Mouse (Mus musculus) fibroblast of lung, adult 2 months (primary cell): ENCODE measurements at regions not wholly inside any gene's neighbourhood (a gene's known extent, or its start where the extent isn't known, plus 50 kb on each side); places are given as distances from the start of the nearest gene placed in this dataset.

Experiments used
- DNase-seq: peaks from one replicate; pipeline ENCODE4 v3.0.0-alpha.2; 2011; ENCODE audit warnings: low read depth

- no peak for DNase-seq
Measured at GRCm38 (mm10) chr15:61408621-61409020, 485.8 kb upstream of the A1bg start.

GRCm38 (mm10) chr15:61400720-61401119 is 477.9 kb upstream of the A1bg start:
- DNase-seq, result no peak

GRCm38 (mm10) chr15:61399971-61400370 is 477.2 kb upstream of the A1bg start:
- DNase-seq, result no peak

GRCm38 (mm10) chr15:61398829-61399228 is 476.0 kb upstream of the A1bg start:
- no peak for DNase-seq

DNA sequence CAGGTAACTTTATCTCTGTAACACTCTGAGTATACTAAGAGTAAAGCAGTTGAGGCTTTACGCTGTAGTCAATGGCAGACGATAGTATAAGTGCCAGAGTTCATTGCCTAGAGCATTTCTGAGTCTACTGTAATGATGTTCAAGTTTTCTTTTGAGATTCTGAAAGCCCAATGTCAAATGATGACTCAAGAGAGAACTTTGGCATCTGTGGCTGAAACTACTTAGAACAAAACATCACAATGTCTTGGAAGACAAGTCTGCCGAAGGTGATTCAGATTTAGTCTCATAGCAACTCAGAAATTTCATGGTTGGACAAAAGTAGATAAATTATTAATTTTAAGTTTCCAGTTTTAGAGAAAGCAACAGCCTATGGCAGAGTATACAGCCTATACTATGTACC is 474.2 kb upstream of the A1bg start:
- no peak for DNase-seq

GRCm38 (mm10) chr15:61395296-61395826 is 472.5 kb upstream of the A1bg start:
- DNase-seq, result no peak

GRCm38 (mm10) chr15:61380666-61381065 is 457.9 kb upstream of the A1bg start:
- DNase-seq, result no peak

GRCm38 (mm10) chr15:61366276-61366675 is 443.5 kb upstream of the A1bg start:
- no peak for DNase-seq

- no peak for DNase-seq
Measured at GRCm38 (mm10) chr15:61365511-61365910, 442.7 kb upstream of the A1bg start.

- no peak for DNase-seq
Measured at GRCm38 (mm10) chr15:61364461-61364860, 441.6 kb upstream of the A1bg start.

DNA sequence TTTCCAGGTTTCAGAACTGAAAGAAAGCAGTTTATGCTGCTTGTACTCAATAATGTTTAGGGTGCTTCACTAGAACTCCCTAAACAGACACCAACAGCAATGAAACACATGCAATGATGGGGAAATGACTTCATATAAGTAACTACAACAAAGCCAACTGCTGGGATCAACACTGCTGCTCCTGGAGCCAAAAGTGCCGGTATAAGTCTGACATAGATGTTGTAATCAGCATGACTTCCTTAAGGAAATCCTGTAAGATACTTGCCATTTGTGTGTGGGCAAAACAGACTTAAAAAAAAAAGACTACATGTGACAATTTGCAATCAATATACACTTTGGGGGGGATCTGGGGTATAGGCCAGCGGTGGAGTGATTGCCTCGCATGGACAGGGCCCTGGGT is 438.4 kb upstream of the A1bg start:
- DNase-seq, result no peak

DNA sequence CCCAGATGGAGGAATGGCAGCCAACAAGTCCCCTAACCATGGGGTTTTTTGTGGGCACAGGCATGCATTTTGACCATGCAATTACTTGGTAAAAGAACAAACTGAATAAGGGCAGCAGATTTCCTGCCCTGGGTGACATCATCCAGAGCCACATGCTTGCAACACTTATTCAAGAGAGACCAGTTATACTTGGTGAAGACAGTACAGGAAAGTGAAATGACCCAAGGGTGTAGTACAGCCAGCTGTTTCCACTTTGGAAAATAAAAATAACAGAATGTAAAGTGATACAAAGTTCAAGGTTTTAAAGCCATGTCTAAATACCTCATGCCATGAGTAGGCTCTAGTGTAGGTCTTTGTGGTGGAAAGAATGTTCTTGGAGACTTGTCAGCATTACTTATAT is 432.5 kb upstream of the A1bg start:
- DNase-seq, result peak; percentile 27

GRCm38 (mm10) chr15:61351729-61352342 is 429.0 kb upstream of the A1bg start:
- no peak for DNase-seq

DNA sequence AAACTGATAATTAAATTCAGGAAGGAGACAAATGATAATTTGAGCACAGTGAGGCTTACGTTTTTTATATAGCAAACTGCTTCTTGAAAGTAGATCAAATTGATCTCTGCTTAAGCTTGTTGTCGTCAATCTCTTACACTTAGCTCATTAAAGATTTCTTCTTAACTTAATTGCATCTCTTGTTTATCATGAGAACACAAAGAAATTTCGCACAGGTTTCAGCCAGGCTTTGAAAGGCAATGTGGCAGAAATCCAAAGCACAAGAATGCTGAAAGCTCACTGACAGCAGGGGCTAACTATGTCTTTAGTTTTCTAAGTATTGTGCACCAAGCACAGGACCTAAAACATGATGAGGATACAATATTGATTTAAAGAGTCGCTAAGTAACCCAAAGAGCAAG is 422.3 kb upstream of the A1bg start:
- DNase-seq, result no peak

GRCm38 (mm10) chr15:61342618-61343017 is 419.8 kb upstream of the A1bg start:
- DNase-seq, result no peak

GRCm38 (mm10) chr15:61327925-61328324 is 405.1 kb upstream of the A1bg start:
- no peak for DNase-seq

DNA sequence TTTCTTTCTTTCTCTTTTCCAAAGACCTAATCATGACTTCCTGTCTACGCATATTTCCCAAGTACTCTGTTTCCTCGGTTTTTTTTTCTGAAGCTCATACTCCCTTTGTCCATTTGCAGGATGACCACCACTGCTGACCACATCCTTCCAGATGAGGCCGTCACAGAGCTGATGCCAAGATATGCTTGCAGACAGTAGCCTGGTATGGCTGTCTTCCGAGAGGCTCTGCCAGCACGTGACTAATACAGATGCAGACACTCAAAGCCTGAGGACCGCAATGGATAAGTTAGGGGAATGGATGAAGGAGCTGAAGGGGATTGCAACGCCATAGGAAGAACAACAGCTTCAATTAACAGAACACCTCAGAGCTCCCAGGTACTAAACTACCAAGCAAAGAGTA is 399.4 kb upstream of the A1bg start:
- DNase-seq, result no peak

GRCm38 (mm10) chr15:61309452-61310165 is 386.8 kb upstream of the A1bg start:
- peak; percentile 22 for DNase-seq

- DNase-seq, result peak; percentile 93
Measured at GRCm38 (mm10) chr15:61308936-61309335, 386.1 kb upstream of the A1bg start.

GRCm38 (mm10) chr15:61304546-61304945 is 381.7 kb upstream of the A1bg start:
- DNase-seq, result no peak

DNA sequence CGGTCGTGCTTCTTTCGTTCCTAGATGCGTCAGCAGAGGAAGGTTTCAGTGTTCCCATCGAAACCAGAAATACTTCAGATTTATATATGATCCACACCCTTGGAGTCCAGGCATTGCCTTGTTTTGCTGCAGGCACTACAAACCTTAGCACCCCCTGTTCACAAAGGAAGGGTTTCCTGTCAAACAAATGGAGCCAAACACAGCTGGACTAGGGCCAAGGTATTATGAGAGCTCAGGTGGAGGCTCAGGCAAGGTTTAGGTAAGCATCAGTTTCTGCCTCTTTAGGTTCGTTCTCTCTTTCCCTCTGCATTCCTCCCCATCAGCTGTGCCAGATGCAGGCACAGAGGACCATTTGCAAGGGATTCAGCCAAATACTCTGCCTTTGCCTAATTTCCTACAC is 377.0 kb upstream of the A1bg start:
- DNase-seq, result no peak

DNA sequence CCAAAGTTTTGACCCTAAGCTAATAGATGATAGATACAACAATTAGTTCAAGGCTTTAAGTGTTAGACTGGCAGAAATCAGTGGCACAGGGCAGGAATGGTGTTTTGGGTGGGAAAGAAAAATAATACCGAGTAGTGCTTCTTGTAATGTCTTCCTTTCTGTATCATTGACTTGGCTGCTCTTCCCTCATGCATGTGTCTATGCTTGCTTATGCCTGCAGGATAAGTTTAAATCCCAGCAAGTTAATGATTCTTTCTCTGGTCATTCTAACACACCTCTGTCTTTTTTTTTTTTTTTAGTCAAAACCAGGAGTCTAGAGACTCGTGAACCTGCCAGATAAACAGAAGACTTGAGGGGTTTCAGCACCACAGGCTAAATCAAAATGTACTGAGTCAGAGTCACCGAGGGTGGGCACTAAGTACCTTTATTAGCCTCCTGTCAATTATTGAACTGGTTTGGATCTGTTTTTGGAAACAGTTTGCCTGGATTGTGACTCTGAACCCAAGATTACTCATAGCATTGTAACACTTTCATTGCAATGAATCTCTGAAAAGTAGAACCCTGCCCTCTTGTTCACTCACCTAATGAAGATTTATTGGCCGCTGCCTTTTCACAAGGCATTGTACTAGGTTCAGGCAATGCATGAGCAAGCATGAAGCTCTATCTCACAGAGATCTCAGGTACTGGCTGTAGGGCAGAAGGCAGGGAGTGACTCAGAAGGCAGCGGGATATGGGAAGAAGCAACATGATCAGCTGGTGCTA is 374.8 kb upstream of the A1bg start:
- no peak for DNase-seq

DNA sequence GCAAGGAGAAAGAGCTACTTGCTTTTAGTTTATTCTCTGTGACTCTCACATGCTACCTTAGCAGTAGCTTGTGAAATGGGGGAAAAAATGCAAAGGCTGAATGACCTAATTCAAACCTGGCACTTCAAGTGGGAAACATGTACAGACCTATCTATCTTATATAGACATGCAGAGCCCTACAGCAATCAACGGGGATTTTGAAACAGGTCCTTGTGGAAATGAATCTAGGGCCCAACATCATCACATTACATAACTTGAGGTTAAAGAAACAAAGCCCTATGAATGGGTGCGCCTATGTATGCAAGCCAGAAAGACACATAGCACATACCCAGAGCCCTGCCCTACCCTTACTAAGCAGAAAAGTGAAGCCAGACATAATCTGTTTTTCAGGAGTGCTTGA is 371.8 kb upstream of the A1bg start:
- DNase-seq, result no peak
